Mouse (Mus musculus) T-helper 17 cell (primary cell): Measurements from ENCODE around the gene Man1a.

ENCODE experiments used
- in situ Hi-C, 2 experiments: fragments of 300-600 bp; cut with MboI, MseI; formaldehyde crosslinking; loops; 1 replicate in 1 of 2; 2 replicates in 1 of 2; pipeline ENCODE4 v1.15.1; 2025; ENCODE audit warnings: high pct_unique_total_duplicates in 2 of 2

The Man1a gene

GRCm38 (mm10) chr10:54076420-54076819 lies at the start of gene Man1a:
Man1a (minus strand) TSS chr10:54076609.
- in situ Hi-C loops = loop anchor here in 1 of 2 experiments (5.0 kb wide), 1 partner anchor 41 kb away; no protein-coding TSS in a partner anchor

DNA sequence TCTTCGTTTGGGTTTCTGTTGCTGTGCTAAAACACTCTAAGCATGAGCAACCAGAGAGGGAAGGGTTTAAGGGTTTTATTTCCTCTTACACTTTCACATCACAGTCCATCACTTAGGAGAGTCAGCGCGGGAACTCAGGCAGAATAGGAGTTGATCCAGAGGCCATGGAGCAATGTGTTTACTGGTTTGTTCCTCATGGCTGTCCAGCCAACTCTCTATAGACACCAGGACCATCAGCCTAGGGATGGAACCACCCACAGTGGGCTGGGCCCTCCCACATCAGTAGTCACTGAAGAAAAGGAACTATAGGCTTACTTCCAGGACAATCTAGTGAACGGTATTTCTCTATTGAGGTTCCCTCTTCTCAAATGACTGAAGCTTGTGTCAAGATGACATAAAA lies 45.4 kb upstream of the Man1a start:
- in situ Hi-C loops = loop anchor here in 1 of 2 experiments (5.0 kb wide), 1 partner anchor 130 kb away; no protein-coding TSS in a partner anchor

- in situ Hi-C loops = loop anchor here in 1 of 2 experiments (5.0 kb wide), 1 partner anchor 132 kb away; no protein-coding TSS in a partner anchor
Measured at GRCm38 (mm10) chr10:54120375-54120774, 44.0 kb upstream of the Man1a start.

DNA sequence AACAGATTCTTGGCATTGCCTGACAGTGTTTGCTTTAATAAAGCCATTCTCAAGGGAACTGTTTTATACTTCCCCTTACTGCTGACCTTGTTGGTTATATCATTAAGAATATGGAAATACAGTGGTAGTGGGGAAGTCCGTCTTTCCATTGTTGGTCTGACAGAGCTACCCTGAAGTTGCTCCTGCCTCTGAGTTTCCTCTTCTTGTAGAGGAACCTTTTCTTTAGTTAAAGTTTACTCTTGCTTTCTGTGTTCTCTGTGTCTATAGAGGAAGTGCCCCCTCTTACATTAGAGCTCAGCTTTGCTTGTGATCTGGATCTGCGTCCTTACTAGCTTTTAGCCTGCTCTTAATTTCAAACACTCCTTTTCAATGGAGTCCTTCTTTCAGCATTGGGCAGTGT lies 42.9 kb upstream of the Man1a start:
- in situ Hi-C loops = loop anchor here (5.0 kb wide), 2 partner anchors 42 to 47 kb away; partner anchors contain the start of gene Man1a (in 1 of the 2)

- in situ Hi-C loops = loop anchor here (5.0 kb wide), 2 partner anchors 41 to 46 kb away; partner anchors contain the start of gene Man1a (in 1 of the 2)
Measured at GRCm38 (mm10) chr10:54118223-54118912, 42.0 kb upstream of the Man1a start.

DNA sequence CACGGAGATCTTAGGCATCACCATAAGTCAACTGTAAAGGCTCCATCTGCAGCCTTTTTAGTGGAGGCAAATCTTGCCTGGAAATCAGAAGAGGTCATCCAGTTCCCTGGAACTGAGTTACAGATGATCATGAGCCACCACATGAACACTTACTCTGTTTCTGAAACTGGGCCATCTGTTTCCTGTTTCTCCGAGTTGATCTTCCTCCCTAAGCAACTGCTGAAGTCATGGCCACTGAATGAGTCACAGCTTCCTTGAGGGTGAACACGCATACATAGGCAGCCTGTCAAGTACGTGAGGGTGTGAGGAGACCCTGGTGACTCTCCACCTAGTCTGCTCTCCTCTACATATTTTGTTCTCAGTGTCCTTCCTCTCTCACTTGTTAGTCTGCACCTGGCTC lies 41.4 kb upstream of the Man1a start:
- in situ Hi-C loops = loop anchor here (5.0 kb wide), 2 partner anchors 40 to 45 kb away; partner anchors contain the start of gene Man1a (in 1 of the 2)

- in situ Hi-C loops = no loop called here
Measured at GRCm38 (mm10) chr10:54103671-54104070, 27.3 kb upstream of the Man1a start.

DNA sequence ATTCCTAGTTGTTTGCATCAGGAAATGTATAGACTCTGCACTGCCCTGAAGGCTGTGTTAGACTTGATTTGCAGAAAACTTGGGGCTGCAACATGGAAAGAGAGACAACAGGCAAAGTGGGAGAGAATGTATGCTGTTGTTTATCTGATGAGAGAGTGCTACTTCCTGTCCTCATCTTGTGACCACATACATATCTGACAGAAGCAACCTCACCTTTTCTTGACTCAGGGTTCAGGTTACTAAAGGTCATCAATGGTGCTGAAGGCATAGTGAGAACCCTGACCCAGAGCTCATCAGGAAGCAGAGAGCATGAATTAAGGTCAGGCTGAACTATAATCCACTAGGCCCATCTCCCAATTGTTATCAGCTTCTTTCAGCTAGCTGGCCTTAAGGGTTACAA lies 15.7 kb upstream of the Man1a start:
- in situ Hi-C loops = no loop called here

DNA sequence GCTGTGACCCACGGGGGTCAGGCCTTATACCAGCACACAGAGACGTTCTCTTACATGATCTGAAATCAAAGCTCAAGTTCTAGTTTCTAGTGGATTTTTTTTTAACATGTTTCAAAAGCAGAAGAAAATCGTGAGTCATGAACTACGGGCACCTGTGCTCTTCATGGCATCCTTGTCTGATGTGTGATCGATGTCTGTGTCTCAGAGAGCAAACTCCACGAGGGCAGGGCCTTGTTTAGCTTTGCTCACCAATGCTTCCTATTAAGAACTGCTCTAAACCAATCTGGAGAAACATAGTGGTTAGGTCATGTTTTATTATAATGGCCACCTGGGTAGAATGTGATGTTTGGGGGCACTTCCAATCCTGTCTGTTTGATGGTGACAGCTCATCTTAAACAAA lies 13.5 kb upstream of the Man1a start:
- in situ Hi-C loops = loop anchor here in 1 of 2 experiments (5.0 kb wide), 1 partner anchor 67 kb away; no protein-coding TSS in a partner anchor

GRCm38 (mm10) chr10:54087346-54087745 lies 10.9 kb upstream of the Man1a start:
- in situ Hi-C loops = loop anchor here in 1 of 2 experiments (5.0 kb wide), 1 partner anchor 70 kb away; no protein-coding TSS in a partner anchor

DNA sequence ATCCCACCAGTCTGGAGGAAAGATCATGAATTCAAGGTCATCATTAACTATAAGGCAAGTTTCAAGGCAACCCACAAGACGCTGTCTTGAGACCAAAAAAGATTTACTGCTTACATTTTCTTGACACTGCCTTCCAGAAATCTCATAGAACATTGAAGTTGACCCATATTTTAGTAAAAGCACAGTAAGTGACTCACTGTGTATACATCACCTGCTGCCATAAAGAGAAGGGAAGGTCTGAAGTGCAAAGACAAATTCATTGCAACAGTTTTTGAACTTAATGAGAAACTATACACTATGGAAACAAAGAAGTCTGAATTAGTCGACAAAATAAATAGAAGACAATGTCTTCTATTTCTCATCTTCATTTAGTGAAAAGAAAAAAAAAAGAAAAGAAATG lies 8.7 kb upstream of the Man1a start:
- in situ Hi-C loops = loop anchor here in 1 of 2 experiments (5.0 kb wide), 1 partner anchor 72 kb away; no protein-coding TSS in a partner anchor

- in situ Hi-C loops = loop anchor here in 1 of 2 experiments (5.0 kb wide), 1 partner anchor 40 kb away; no protein-coding TSS in a partner anchor
Measured at GRCm38 (mm10) chr10:54077005-54077404, 596 bp upstream of the Man1a start.

DNA sequence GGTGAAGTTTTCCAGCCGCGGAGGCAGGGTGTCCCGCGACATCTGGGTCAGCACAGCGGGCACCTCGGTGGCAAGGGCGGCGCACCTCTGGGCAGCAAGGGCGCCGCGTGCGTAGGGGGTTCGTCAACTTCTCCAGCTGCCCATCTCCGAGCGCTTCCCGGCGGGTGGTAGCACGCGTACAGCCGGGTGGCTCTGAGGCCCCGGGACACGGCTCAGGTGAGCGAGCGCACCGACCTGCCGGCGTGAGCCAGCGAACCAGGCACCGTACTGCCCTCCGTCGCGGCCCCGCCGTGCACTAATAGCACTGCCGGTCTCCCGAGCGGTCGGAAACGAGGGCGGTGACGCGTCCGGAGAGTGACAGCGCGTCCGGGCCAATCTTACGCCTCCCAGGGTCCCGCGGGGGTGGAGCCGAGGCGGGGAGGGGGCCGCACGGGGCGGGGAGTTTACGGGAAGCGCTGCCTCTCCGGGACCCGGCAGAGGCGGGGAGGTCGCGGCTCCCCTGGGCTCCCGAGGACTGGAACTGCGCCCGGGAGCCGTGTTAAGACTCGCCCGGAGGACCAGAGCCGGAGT lies 883 bp downstream of the Man1a start:
- in situ Hi-C loops = loop anchor here in 1 of 2 experiments (5.0 kb wide), 1 partner anchor 42 kb away; no protein-coding TSS in a partner anchor

DNA sequence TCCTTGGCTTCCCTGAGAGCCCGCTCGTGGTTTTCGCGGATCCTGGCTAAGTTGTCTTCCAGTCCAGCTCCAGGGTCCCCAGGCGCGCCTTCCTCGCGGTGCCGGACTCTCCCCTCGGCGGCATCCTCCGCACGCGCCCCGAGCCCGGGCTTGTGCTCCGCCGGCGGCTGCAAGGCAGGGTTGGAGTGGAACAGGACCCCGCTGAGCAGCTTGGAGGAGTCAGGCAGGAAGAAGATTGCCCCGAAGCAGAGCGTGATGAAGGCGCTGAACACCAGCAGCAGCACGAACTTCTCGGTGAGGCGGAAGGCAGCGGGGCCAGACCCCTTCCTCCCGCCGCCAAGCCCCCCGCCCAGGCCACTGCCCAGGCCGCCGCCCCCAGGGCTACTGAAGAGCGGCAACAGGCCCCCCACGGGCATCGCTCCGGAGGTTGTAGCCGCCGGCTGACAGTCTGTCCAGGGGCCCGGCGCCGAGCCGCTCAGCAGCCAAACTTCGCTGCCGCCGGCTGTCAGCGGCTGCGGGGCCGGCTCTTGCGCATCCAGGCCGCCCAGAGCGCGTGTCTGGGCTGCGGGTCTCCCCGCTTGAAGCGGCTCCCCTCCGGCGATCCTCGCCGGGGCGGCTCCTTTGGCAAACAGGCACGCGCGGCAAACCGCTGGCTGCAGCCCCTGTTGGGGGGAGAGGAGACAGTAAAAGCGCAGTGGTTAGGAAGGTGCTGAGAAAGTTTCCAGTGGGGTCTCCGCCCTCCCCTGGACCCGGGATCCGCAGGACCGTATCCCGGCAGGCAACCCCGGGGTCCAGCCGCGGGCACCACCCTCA lies 1.6 kb downstream of the Man1a start:
- in situ Hi-C loops = loop anchor here (5.0 kb wide), 1 partner anchor 42 kb away; no protein-coding TSS in a partner anchor

GRCm38 (mm10) chr10:54074247-54074608 lies 2.2 kb downstream of the Man1a start:
- in situ Hi-C loops = loop anchor here in 1 of 2 experiments (5.0 kb wide), 1 partner anchor 43 kb away; no protein-coding TSS in a partner anchor

DNA sequence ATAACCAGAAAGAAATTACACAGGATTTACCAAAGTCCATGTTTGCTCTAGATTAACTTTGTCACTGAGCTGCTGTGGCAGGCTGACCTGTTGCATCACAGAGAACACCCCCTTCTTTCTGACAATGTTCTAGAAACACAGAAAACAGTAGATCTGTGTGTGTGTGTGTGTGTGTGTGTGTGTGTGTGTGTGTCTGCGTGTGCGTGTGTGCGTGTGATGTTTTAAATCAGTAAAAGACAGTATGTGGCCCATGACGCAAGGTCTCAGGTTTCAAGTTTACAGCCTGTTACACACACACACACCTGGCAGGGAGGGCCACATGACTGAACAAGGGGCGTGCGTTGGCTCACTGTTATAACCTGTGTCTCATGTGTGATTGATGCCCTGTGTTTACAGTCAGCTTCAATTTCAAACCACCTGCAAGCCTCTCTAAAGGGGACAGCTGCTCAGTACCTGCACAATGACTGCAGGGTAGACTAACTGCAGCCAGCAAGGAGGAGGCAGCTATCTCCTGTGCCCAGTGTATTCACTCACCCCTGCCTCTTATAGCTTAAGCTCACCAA lies 2.7 kb downstream of the Man1a start:
- in situ Hi-C loops = loop anchor here in 1 of 2 experiments (5.0 kb wide), 1 partner anchor 44 kb away; no protein-coding TSS in a partner anchor

DNA sequence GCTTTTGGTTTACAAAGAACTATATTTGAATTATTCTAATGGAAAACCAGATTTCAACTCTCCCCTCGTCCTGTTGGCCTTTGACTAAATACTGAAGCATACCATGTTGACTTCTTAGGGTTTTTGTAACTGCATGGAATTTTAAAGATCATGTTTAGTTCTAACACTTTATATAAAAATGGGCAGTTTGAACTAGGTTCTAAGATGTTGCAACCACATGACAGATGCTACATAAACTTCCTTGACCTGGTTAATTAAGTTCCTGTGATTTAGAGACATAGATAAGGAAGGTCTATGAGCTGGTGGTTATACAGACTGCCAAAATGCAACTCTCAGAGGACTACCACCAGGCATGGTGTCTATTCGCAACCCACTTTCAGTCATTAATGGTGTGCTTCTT lies 4.1 kb downstream of the Man1a start:
- in situ Hi-C loops = loop anchor here in 1 of 2 experiments (5.0 kb wide), 1 partner anchor 45 kb away; no protein-coding TSS in a partner anchor

DNA sequence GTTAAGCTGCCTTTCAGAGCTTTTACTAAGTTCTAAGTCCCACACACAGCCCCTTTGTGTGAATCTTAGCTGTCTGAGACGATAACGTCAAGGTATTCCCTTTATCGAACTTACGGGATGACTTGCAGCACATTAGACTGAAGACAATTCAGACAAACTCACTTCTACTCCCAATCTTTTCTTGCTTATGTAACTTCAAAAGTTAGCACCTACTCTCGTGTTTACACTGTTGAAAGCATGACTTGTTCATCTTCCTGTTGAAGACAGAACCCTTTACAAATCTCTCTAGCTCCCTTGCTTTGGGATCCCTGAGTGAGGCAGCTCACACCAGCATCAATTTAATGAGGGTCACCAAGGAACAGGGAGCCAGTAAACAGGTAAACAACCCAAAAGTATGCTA lies 5.9 kb downstream of the Man1a start:
- in situ Hi-C loops = loop anchor here in 1 of 2 experiments (5.0 kb wide), 1 partner anchor 47 kb away; no protein-coding TSS in a partner anchor

- in situ Hi-C loops = loop anchor here in 1 of 2 experiments (5.0 kb wide), 2 partner anchors 202 to 442 kb away; no protein-coding TSS in a partner anchor
Measured at GRCm38 (mm10) chr10:54069412-54069811, 7.0 kb downstream of the Man1a start.

GRCm38 (mm10) chr10:54066683-54067082 lies 9.7 kb downstream of the Man1a start:
- in situ Hi-C loops = loop anchor here in 1 of 2 experiments (5.0 kb wide), 2 partner anchors 199 to 439 kb away; no protein-coding TSS in a partner anchor
